Comparison of ENCODE assay signal across 14 mouse cellular contexts in genomic region chr11:27184035-27184434, GRCm38 (mm10).
"Had no signal": no experiment of that assay in that cellular context is flagged by ENCODE, and none has a peak within 500 bp of the region (broad histone marks: within the 10 kb centered on the region; RNA-seq: fewer than 3 reads in every experiment).

No protein-coding gene starts in this region.

- H3K4me1 ChIP-seq: limb, embryonic 13.5 days; midbrain, embryonic 13.5 days; neural tube, embryonic 13.5 days had no signal

- DNase-seq: kidney, adult 9 months; kidney, postnatal 36 days; lung, adult 18-20 months; retina, postnatal 1 day; right cerebral cortex, postnatal 14 days; thymus, adult 2 months; thymus, postnatal 25 days had no signal

- H3K27me3 ChIP-seq: limb, embryonic 13.5 days; midbrain, embryonic 13.5 days; neural tube, embryonic 13.5 days had no signal

- H3K9ac ChIP-seq: limb, embryonic 13.5 days; liver, embryonic 14.5 days; midbrain, embryonic 13.5 days; neural tube, embryonic 13.5 days had no signal

- H3K9me3 ChIP-seq: limb, embryonic 13.5 days; midbrain, embryonic 13.5 days; neural tube, embryonic 13.5 days had no signal

- H3K4me3 ChIP-seq: limb, embryonic 13.5 days; midbrain, embryonic 13.5 days; neural tube, embryonic 13.5 days had no signal

- H3K36me3 ChIP-seq: limb, embryonic 13.5 days; midbrain, embryonic 13.5 days; neural tube, embryonic 13.5 days had no signal

- H3K4me2 ChIP-seq: limb, embryonic 13.5 days; midbrain, embryonic 13.5 days; neural tube, embryonic 13.5 days had no signal

- H3K27ac ChIP-seq: kidney, postnatal 0 days; limb, embryonic 13.5 days; liver, embryonic 14.5 days; midbrain, embryonic 13.5 days; neural tube, embryonic 13.5 days; stomach, postnatal 0 days had no signal

- ATAC-seq: intestine, postnatal 0 days; midbrain, embryonic 13.5 days had no signal
